Mouse (Mus musculus): ENCODE measurements around the gene Fam163b.

The Fam163b gene

GRCm38 (mm10) chr2:27085801-27086200 is 56.5 kb downstream of the Fam163b start:
- DNase-seq, result peak in 1 of 2 experiments; percentile 23

- no peak for DNase-seq
These were observed 57.3 kb downstream of the Fam163b start for GRCm38 (mm10) chr2:27084963-27085362.

GRCm38 (mm10) chr2:27083761-27084475 is 58.4 kb downstream of the Fam163b start:
- peak; percentile 72 to 86 for DNase-seq

- peak; percentile 77 to 82 for DNase-seq
These were observed 62.6 kb downstream of the Fam163b start for GRCm38 (mm10) chr2:27079649-27080048.

GRCm38 (mm10) chr2:27079152-27079584 is 63.1 kb downstream of the Fam163b start, which contains the start of gene Adamtsl2:
Gene Adamtsl2 (plus strand): TSS chr2:27079379.
- DNase-seq, result peak; percentile 89 to 94

GRCm38 (mm10) chr2:27078312-27078711 is 64.0 kb downstream of the Fam163b start:
- peak in 1 of 2 experiments; percentile 34 for DNase-seq

GRCm38 (mm10) chr2:27077655-27078244 is 64.5 kb downstream of the Fam163b start:
- DNase-seq, result peak in 1 of 2 experiments; percentile 46

- DNase-seq, result peak; percentile 75 to 78
These were observed 66.8 kb downstream of the Fam163b start for GRCm38 (mm10) chr2:27075485-27075884.

- DNase-seq, result peak; percentile 77 to 91
These were observed 67.5 kb downstream of the Fam163b start for GRCm38 (mm10) chr2:27074804-27075203.

GRCm38 (mm10) chr2:27073407-27073806 is 68.9 kb downstream of the Fam163b start:
- no peak for DNase-seq

GRCm38 (mm10) chr2:27071978-27072377 is 70.3 kb downstream of the Fam163b start, which contains the start of gene Mymk:
Gene Mymk (minus strand): TSS chr2:27072179.
- no peak for DNase-seq

GRCm38 (mm10) chr2:27071137-27071536 is 71.2 kb downstream of the Fam163b start:
- peak; percentile 81 to 82 for DNase-seq

GRCm38 (mm10) chr2:27070247-27070813 is 72.0 kb downstream of the Fam163b start:
- no peak for DNase-seq

GRCm38 (mm10) chr2:27069646-27070045 is 72.6 kb downstream of the Fam163b start:
- DNase-seq, result peak in 1 of 2 experiments; percentile 36

GRCm38 (mm10) chr2:27067996-27068395 is 74.3 kb downstream of the Fam163b start:
- no peak for DNase-seq

GRCm38 (mm10) chr2:27067124-27067523 is 75.2 kb downstream of the Fam163b start:
- no peak for DNase-seq

Data from kidney, postnatal 25 days (tissue).